Mouse (Mus musculus) c-Kit-positive CD71-positive TER-119-positive erythroid progenitor cells, embryonic 14.5 days (primary cell): Measurements from ENCODE around the gene Tcea3.

Experiments used
- DNase-seq: peaks from one replicate; pipeline ENCODE4 v3.0.0-alpha.2; 2013; ENCODE audit warnings: low spot score

The Tcea3 gene

DNA sequence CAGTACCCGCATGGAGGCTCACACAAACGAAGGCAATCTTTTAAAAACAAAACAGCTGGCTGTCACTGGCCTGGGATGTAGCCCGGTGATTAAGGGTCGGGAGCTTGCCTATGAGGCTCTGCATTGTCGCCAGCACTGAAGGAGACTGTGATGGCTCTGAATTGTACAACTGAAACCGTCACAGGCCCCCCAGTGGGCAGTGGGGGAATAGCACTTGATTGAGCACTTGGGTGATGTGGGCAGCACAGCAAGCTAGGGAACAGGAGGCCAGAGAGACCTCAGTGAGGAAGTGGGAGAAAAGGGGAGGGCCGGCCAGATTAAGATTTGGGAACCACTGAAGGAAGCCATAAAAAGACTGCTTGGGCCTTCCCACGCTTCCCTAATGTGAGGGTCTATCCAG lies 7.9 kb upstream of the Tcea3 start:
- peak; percentile 62 for DNase-seq

DNA sequence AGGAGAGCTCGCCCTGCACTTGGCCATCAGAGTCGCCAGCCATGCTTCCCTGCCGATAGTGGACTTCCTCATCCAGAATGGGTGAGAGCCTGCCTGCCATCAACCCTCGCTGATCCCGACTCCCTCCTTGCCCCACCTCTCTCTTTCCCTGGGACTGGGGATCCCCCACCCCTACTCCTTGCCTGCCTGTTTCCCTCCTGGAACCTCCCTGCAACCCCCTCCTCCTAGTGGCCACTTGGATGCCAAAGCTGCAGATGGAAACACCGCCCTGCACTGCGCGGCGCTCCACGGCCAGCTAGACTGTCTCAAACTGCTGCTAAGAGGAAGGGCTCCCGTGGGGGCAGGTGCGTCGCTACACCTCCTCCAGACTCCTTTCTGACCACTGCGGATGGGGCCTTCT lies 7.4 kb upstream of the Tcea3 start:
- no peak for DNase-seq

DNA sequence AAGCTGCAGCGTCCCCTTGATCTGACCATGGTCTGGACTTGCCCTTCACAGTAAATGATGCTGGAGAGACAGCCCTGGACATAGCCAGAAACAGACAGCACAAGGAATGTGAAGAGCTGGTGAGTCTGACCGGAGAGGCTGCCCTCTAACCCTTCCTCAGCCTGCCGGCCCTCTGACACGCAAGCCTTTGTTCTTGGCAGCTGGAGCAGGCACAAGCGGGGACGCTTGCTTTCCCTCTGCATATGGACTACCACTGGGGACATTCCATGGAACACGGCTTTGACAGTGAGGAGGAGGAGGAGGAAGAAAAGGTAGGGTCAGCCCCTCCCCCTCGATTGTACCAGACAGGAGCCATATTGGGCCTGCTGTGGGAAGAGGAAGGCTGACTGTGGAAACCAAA lies 6.6 kb upstream of the Tcea3 start:
- DNase-seq: no peak

DNA sequence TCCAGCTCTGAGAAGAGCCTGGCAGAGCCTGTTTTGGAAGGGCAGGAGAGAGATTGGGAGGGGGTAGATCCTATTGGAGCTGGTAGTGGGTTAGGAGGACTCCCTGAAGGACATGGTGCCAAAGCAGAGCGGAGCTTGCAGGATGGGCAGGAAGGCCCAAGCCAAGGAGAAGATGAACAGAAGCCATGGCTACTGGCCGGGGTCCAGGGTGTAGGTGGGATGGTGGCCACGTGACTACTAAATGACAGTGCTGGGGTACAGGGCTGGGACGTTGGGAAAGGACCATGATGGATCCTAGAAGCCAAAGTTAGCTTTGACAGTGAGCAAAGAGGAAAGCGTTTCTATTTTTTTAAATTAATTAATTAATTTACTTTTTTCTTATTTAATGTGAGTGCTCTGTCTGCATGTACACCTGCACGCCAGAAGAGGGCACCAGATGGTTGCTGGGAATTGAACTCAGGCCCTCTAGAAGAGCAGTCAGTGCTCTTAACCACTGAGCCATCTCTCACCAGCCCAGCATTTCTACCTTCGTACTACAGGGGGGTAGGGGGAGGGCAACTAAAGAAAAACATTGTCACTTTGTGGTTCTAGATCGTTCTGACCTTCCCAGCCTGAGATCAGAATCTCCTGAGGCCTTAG lies 5.3 kb upstream of the Tcea3 start:
- peak; percentile 12 for DNase-seq

DNA sequence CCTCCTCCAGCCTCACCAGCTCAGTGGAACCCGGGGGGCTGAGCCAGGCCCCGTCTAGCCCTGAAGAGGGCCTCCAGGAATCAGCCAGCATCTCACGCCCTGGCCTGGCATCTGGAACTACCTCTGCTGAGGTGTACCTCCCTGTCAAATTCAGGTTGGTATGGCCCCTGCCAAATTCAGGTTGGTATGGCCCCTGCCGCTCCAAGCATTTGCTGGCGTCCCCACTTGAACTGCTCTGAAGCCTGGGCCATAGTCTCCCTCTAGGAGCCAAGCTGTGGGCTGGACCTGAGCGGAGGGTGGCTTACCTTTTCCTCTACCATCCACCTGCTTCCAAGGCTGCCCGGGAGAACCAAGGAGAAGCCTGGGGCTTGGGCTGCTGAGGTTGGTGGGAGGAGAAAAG lies 4.8 kb upstream of the Tcea3 start:
- no peak for DNase-seq

DNA sequence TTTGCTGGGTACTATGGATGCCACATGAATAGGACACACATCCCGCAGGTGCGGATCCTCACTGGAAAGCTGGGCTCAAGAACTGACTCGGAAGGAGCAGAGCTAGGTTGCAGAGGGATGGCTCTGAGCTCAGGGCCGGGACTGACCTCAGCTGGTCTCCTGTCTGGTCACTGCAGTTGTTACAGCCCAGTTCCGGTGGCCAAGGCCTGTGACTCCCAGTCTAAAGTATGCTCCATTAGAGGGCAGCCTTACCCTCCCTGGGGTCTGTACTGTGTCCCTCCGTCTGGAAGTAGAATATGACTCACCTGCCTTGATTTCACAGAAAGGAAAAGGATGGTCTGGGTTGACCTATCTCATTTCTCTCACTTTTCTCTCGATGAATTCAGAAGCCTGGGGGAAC lies 3.3 kb upstream of the Tcea3 start:
- DNase-seq: no peak

DNA sequence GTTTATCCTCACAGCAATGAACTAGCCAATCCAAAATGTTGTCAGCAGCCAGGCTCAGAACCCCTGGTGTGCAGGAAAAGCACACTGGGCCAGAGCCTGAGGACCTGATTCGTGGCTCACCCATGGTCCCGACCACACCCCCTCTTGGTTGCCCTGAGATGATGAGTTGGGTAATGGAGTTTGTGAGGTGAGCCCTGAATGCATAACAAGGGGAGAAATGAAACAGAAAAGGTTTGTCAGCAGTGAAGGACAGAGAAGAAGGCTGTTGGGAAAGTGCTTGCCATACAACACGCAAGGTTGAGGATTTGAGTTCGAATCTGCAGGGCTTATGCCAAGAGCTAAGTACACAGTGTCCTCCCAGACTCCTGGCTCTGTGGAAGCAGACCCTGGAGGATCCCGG lies 1.8 kb upstream of the Tcea3 start:
- DNase-seq: no peak

DNA sequence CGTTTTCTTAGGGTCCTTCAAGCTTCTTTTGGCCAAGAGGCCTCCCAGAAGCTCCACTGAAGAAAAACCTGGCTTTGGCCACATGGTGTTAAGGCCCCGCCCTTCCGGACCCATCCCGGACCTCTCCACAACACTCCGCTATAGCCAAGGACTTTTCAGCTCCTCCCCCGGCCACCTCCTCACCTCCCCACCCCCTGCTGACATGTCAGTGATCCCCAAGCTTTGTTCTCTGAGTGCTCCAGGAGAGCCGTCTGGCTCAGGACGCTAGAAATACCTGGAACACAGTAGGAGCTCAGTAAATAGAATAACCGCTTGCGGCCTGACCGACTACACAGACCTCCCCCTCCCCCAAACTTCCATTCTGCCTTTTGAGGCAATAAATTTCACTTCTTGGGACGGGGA lies 960 bp upstream of the Tcea3 start:
- no peak for DNase-seq

DNA sequence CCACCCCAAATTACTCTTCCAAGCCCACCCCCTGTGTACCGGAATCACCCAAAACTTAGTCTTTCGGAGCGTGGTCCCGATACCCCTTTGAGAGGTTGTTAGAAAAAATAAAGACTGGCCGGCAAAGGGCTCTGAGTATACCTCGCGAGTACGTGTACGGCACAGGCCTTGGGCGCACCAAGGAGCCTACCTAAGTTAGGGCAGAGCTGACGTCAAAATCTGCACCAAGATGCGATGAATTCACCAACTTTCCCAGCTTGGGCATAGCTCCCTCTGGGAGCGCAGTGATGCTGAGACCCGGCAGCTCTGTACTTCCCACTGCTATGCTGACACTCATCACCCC lies 172 bp upstream of the Tcea3 start:
- DNase-seq: no peak

DNA sequence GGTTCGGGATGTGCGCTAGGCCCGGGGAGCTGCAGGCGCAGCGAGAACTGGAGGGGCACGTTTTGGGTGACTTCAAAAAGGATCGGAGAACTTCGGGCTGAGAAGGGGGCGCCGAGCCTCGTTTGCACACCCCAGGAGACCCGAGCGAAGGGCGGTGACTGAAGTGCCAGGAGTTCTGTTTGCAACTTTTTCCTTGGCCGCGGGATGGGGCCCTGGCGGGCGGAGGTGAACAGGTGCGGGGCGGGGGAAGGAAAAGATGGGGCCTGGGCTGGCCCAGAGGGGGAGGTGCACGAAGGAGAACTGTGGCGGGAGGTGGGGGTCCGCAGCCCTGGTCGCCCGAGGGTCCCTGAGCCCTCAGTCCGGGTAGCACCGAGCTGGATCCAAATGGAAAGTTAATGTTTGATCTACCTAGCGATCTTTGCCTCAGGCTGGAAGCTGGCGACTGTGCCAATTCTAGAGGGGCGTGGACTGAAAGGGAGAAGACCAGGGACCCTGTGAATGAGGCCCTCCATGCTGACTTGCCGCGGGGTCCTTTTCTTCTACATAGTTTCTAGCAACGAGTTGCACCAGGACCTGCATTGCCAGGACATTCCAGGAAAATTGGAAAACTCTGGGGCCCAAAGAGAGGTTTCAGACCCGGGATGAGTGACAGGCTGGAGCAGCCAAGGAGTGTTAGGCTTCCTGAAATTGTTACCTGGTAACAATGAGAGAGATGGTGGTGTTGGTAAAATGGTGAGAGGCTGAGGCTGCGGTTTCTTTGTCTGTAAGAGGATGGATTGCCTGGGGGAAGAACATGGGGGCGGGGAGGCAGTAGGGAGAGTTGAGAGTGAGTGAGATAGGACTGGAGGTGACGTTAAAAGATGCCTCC lies 1.2 kb downstream of the Tcea3 start:
- DNase-seq: no peak

DNA sequence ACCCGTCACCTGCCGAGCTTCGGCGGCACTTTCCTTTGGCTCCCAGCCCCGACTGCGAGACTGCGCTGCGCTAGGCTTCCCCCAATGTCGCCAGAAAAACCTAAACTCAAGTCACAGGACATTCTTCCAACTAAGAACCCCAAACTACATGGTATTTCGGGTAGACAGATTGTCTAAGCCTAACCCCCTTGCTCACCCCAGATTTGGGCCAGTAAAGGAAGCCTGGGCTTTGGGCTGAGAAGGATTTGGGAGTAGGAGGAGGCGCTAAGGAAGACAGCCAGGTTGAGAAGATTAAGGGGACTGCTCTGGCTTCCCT lies 1.8 kb downstream of the Tcea3 start:
- no peak for DNase-seq

DNA sequence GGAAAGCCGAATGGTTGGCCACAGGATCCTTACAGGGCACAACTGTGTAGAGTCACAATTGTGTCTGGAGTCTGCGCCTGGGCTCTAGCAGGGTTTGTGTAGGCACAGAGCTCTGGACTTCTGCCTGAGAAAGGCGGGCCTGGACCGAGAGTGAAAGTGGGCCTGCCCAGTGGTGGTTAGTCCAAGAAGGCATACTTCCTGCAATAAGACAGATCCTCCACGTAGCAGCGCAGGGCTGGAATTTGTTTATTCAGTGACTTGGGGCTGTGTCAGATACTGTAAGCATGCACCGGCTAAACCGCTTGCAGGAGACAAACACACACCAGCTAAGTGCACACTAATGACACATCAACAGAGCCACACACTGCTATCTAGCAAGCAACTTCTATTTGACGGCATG lies 2.3 kb downstream of the Tcea3 start:
- DNase-seq: no peak

DNA sequence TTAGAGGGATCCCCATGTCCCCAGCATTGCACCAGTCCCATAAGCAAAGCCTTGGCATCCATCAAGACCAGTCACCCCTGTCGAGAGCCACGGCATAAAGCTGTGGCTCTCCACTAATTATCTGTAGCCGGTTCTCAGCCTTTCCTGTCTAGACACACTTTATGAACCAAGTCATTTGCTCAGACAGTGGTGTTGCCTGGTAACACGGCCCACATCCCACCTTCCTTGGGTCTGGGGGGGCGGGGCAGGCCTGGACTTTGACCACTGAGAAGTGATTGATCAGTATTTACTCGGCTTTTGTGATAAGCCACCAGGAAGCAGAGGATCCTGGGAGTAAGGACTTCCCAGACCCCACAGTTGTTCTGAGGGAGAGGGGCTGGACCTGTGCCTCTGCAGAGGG lies 8.4 kb downstream of the Tcea3 start:
- DNase-seq: no peak

DNA sequence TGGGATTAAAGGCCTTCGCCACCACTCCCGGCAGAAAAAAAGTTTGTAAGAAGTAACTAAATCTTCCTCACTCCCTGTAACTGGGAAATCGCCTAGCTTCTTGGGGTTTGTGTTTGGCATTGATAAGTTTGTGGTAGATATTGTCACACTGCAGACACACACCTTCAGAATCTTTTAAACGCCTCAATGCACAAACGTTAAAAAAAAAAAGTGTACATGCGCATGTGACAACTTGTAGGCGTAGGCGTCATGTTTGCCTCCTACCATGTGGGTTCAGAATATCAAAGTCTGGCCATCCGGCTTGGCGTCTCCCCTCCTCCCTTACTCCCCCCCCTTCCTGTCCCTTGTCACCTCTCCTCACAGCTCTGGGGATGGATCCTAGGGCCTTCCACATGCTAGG lies 9.2 kb downstream of the Tcea3 start:
- no peak for DNase-seq

DNA sequence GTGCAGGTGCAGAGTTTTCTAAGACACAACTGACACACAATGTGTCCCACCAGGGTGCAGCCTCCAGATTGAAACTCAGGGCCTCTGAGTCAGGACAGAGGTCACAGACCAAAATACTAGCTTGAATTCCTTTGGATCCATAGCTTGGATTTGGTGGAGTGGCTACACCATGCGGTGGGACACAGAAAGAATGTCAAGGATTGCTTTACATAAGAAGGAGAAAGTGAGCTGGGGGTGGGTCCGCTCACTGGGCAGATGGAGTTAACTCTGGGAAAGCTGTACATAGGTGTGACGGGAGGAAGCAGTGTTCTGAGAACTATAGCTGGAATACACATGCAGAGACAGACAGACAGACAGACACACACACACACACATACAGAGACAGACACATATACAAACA lies 12.4 kb downstream of the Tcea3 start:
- DNase-seq: no peak

DNA sequence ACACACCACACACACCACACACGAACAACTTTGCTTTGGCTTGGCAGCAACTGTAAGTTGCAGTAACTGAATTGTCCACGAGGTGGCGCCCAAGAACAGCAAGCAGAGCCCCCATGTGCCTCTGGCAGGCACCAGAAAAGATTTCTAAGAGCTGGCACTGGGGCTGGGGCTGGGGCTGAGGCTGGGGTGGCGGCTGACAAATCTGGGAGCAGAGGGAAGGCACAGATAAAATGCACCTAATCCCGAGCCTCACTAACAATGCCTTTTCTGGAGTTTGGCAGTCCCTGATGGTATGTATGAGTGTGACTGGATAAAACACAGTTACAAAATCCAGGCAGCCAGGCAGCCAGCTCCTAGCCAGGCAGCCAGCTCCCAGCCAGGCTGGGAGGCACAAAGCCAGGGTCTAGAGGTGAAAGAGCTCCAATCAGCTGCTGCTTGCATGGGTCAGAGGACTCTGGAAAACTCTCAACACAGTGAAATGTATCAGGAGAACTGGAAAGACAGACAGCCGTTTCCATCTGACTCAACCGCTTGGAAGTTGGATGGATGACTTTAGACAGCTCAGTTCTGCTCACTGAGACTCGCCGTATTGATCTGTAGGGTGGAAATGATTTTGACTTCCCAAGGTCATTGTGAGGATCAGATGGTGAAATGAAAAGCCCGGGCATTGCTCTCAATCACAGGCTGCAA lies 13.1 kb downstream of the Tcea3 start:
- peak; percentile 64 for DNase-seq

DNA sequence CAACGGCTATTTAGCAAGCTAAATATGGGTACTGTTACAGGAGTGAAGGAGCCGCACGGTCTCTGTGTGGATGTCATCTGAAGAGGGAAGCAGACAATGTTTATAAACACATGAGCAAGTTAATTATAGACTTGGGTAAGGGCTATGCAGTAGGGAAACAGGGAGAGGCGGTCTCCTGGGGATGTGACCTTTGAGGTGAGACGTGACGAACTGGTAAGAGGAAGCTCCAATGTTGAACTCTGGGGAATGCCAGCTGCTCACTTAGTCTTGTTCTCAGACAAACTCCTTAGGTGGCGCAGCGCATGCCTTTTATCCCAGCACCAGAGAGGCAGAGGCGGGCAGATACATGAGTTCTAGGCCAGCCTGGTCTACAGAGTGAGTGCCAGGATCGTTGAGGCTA lies 14.4 kb downstream of the Tcea3 start:
- no peak for DNase-seq

DNA sequence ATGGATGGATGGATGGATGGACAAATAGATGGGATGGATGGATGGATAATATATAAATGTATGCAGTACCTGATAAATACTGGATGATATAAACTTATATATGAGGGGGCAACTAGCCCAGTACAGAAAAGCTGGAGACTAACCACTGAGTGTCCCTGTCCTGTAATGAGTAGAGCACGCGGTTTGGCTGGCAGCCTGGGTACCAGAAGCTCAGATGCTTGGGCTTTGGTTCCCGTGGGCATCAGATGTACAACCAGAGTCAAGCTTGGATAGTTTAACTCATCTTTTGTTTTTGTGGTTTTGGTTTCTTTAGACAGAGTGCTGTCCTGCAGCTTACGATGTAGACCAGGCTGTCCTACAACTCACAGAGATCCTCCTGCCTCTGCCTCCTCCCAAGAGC lies 16.0 kb downstream of the Tcea3 start:
- no peak for DNase-seq

DNA sequence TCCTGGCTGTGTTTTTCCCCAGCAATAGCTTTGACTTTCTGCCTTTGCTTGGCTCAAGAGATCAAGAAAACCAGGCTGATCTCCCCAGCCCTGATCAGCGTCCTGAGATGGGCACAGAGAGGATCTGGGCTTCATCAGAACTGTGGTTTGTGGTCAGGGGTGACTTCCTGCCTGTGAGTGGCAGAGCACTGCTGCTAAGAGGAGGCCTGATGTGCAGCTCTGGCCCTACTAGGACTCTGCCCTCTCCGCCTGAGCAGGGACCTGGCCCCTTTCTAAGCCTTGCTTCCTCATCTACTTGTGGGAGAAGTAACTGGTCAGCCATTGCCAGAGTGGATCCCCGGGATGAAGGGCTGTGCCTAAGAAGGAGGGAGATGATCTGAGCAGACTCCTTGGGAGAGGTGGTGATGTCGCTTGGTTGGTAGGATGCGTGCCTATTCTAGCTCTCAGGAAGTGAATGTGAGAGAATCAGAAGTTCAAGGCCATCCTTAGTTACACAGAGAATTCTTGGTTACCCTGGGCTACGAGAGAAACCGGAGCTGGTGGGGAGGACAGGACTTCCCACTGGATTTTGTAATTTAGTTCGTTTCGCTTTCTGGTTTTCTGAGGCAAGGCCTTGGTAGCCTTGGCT lies 19.3 kb downstream of the Tcea3 start:
- no peak for DNase-seq

DNA sequence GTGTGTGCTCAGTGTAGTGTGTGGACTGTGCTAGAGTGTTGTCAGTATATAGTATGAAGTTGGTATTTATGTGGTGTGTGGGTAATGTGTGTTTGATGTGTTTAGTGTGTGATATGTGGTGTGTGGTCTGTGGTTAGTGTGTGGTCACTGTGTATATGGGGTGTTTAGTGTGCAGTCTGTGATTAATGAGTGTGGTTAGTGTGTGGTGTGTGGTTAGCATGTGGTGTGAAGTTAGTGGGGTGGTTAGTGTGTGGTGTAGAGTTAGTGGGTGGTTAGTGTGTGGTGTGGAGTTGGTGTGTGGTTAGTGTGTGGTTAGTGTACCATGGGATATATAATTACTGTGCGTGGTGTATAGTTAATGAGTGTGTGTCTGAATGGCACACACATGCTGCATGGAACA lies 21.4 kb downstream of the Tcea3 start:
- no peak for DNase-seq

DNA sequence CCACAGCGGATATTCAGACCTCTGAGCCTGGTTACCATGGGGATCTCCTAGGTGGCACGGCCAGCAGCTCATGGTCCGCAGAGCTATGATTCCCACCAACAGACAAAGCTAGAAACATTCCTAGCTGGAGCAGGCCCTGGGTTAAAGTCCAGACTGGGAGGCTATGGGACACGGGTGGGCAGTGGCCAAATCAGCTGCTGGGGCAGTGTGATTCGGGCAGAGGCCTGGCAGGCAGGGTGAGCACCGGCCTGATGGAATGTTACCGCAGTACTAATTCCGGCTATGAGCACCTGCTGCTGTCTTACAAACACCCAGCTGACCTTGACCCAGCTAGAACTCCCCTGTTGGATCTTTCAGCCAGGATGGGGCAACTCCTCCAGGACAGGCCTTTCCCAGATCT lies 23.1 kb downstream of the Tcea3 start:
- no peak for DNase-seq

DNA sequence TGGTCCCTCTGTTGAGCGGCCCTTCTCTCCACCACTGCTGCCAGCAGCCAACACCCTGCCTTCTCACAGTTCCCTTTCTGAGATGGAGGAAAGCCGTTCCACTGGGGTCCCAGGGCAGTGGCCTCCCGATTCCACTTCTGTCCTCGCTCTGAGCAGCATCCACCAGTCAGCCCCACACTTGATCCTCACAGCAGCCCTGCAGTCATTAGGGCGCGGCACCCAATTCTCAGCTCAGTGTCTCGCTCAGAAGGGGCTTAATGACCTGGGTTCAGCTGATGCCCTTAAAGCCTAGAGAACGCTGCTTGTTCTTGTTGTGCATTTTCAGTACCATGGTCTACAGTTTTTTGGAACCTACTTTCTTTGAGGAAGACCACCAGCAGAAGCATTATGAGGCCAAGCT lies 33.6 kb downstream of the Tcea3 start:
- no peak for DNase-seq

DNA sequence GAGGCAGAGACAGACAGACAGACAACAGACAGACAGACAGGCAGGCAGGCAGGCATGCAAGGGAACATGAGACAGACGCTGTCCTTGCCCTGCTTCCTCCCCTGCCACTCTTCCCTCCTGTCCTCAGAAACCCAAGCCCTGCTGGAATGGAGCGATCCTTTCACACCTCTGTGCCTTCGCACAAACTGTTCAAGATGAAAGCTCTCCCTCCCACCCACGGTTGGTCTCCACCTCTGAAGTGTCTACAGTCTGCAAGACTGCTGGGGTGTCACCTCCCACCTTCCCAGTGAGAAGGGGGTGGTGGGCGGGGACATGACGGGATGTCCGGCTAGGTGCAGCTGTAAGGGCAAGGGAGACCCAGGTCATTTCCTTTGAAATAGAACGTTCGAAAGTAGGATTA lies 34.1 kb downstream of the Tcea3 start:
- no peak for DNase-seq
